Mouse (Mus musculus) gonadal fat pad, adult 2 months (tissue): ENCODE data around the gene Ccdc155. TPM values are rescaled to one million over a fixed set of nuclear protein-coding genes. Genes with fewer than 3 reads are reported as not detected.

Experiments used
- DNase-seq: peaks from one replicate; pipeline ENCODE4 v3.0.0-alpha.2; 2012; ENCODE audit warnings: low read depth
- polyA plus RNA-seq: library from polyadenylated mRNA; depleted of rRNA; stranded (reverse); fragments of >200 nt; gene quantifications from 2 replicates; pipeline ENCODE4 v1.2.3, GENCODE M21; 2012

Gene Ccdc155
- polyA plus RNA-seq, 1 experiment, result 0.41 TPM

- DNase-seq, result no peak
Measured at GRCm38 (mm10) chr7:45226421-45226820, 21.7 kb upstream of the Ccdc155 start.

GRCm38 (mm10) chr7:45224826-45225225 is 20.1 kb upstream of the Ccdc155 start:
- no peak for DNase-seq

GRCm38 (mm10) chr7:45221680-45222079 is 17.0 kb upstream of the Ccdc155 start:
- DNase-seq, result no peak

- no peak for DNase-seq
Measured at GRCm38 (mm10) chr7:45216442-45217183, 11.9 kb upstream of the Ccdc155 start.

GRCm38 (mm10) chr7:45215673-45216441 is 11.2 kb upstream of the Ccdc155 start, which contains the start of gene Tead2:
TSS of gene Tead2 (plus strand) at chr7:45215753.
- no peak for DNase-seq

GRCm38 (mm10) chr7:45213708-45214107 is 9.0 kb upstream of the Ccdc155 start:
- DNase-seq, result no peak

- DNase-seq, result no peak
Measured at GRCm38 (mm10) chr7:45212356-45212755, 7.7 kb upstream of the Ccdc155 start.

GRCm38 (mm10) chr7:45211851-45212251 is 7.2 kb upstream of the Ccdc155 start, which contains the start of gene Dkkl1:
TSS of gene Dkkl1 (minus strand) at chr7:45212147.
- DNase-seq, result no peak

GRCm38 (mm10) chr7:45211070-45211469 is 6.4 kb upstream of the Ccdc155 start:
- no peak for DNase-seq

GRCm38 (mm10) chr7:45208260-45208659 is 3.6 kb upstream of the Ccdc155 start:
- DNase-seq, result no peak

- no peak for DNase-seq
Measured at GRCm38 (mm10) chr7:45202654-45203053, 2.0 kb downstream of the Ccdc155 start.

GRCm38 (mm10) chr7:45198961-45199360 is 5.7 kb downstream of the Ccdc155 start:
- DNase-seq, result no peak

GRCm38 (mm10) chr7:45198435-45198834 is 6.3 kb downstream of the Ccdc155 start:
- no peak for DNase-seq

- no peak for DNase-seq
Measured at GRCm38 (mm10) chr7:45196994-45197393, 7.7 kb downstream of the Ccdc155 start.

- no peak for DNase-seq
Measured at GRCm38 (mm10) chr7:45196176-45196535, 8.5 kb downstream of the Ccdc155 start.

GRCm38 (mm10) chr7:45195341-45196175 is 9.1 kb downstream of the Ccdc155 start:
- DNase-seq, result no peak

- no peak for DNase-seq
Measured at GRCm38 (mm10) chr7:45193871-45194785, 10.6 kb downstream of the Ccdc155 start.

GRCm38 (mm10) chr7:45193406-45193805 is 11.3 kb downstream of the Ccdc155 start:
- DNase-seq, result no peak

- DNase-seq, result no peak
Measured at GRCm38 (mm10) chr7:45192585-45193310, 11.9 kb downstream of the Ccdc155 start.

- DNase-seq, result no peak
Measured at GRCm38 (mm10) chr7:45191803-45192363, 12.8 kb downstream of the Ccdc155 start.
